Mouse (Mus musculus) retina, postnatal 1 day (tissue): ENCODE results near the gene Vwa8.

Experiments
- DNase-seq: peaks from one replicate; pipeline ENCODE4 v3.0.0-alpha.2; 2012

Gene Vwa8

GRCm38 (mm10) chr14:78848941-78849911, at the start of gene Vwa8:
Vwa8 (plus strand) TSS chr14:78849052.
- DNase-seq, result peak; percentile 88

- no peak for DNase-seq
These were observed 46.5 kb upstream of the Vwa8 start for GRCm38 (mm10) chr14:78802378-78802777.

- DNase-seq, result no peak
These were observed 44.9 kb upstream of the Vwa8 start for GRCm38 (mm10) chr14:78803924-78804323.

GRCm38 (mm10) chr14:78812896-78813295, 36.0 kb upstream of the Vwa8 start:
- no peak for DNase-seq

GRCm38 (mm10) chr14:78816411-78816810, 32.4 kb upstream of the Vwa8 start:
- no peak for DNase-seq

- DNase-seq, result no peak
These were observed 31.2 kb upstream of the Vwa8 start for GRCm38 (mm10) chr14:78817651-78818050.

GRCm38 (mm10) chr14:78818406-78818805, 30.4 kb upstream of the Vwa8 start:
- no peak for DNase-seq

- DNase-seq, result no peak
These were observed 24.8 kb upstream of the Vwa8 start for GRCm38 (mm10) chr14:78824013-78824412.

- no peak for DNase-seq
These were observed 24.3 kb upstream of the Vwa8 start for GRCm38 (mm10) chr14:78824507-78824906.

GRCm38 (mm10) chr14:78831158-78831557, 17.7 kb upstream of the Vwa8 start:
- peak; percentile 58 for DNase-seq

GRCm38 (mm10) chr14:78847948-78848347, 904 bp upstream of the Vwa8 start:
- DNase-seq, result no peak

- no peak for DNase-seq
These were observed 375 bp upstream of the Vwa8 start for GRCm38 (mm10) chr14:78848477-78848876.

GRCm38 (mm10) chr14:78849961-78850578, 1.2 kb downstream of the Vwa8 start:
- peak; percentile 18 for DNase-seq

- peak; percentile 53 for DNase-seq
These were observed 1.8 kb downstream of the Vwa8 start for GRCm38 (mm10) chr14:78850666-78851065.

- DNase-seq, result no peak
These were observed 2.5 kb downstream of the Vwa8 start for GRCm38 (mm10) chr14:78851366-78851765.

GRCm38 (mm10) chr14:78852401-78853246, 3.8 kb downstream of the Vwa8 start:
- DNase-seq, result no peak

- DNase-seq, result no peak
These were observed 12.3 kb downstream of the Vwa8 start for GRCm38 (mm10) chr14:78861156-78861555.

- no peak for DNase-seq
These were observed 21.2 kb downstream of the Vwa8 start for GRCm38 (mm10) chr14:78870036-78870435.

- no peak for DNase-seq
These were observed 28.3 kb downstream of the Vwa8 start for GRCm38 (mm10) chr14:78877176-78877575.

- peak; percentile 35 for DNase-seq
These were observed 29.7 kb downstream of the Vwa8 start for GRCm38 (mm10) chr14:78878402-78879045.

GRCm38 (mm10) chr14:78880879-78881278, 32.0 kb downstream of the Vwa8 start:
- DNase-seq, result no peak

GRCm38 (mm10) chr14:78881563-78881962, 32.7 kb downstream of the Vwa8 start:
- DNase-seq, result peak; percentile 61
